Mouse (Mus musculus) brain, embryonic 14.5 days (tissue): ENCODE measurements around the gene Fam83f.

Experiments
- CTCF ChIP-seq: fragments of 200-500 bp; IDR thresholded peaks from 2 replicates; pipeline ENCODE4 v1.5.1; 2012; ENCODE audit warnings: inconsistent platforms, mild to moderate bottlenecking, moderate library complexity, borderline replicate concordance; ENCODE audit not compliant: insufficient read depth, insufficient read length; ENCODE audit errors: extremely low read depth
- POLR2A ChIP-seq: fragments of 200-500 bp; IDR thresholded peaks from 2 replicates; pipeline ENCODE4 v1.6.1; 2012; ENCODE audit warnings: mild to moderate bottlenecking, inconsistent platforms, borderline replicate concordance; ENCODE audit not compliant: poor library complexity, insufficient read depth, insufficient read length, severe bottlenecking; ENCODE audit errors: extremely low read depth

DNA sequence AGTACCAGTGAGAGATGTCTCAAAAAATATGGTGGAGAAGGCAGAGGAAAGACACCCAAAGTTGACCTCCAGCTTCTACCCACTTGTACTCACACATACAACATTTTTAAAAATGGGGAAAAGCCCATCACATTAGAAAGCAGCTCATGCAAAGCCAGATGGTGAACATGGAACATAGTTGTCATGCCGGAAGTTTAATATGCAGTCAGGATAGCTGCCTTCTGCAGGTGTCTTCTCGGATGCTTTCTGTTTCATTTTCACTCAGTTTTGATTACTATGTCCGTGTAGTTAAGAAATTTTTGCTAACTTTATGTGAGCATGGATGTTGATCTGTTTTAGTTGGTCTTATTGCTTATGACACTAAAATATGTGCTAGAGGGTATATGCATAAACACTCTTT lies 63.7 kb downstream of the Fam83f start:
- no peak for TF ChIP-seq CTCF
- TF ChIP-seq POLR2A = no peak
